Mouse (Mus musculus): Measurements from ENCODE around the gene Map7. TPM values are rescaled to one million over a fixed set of nuclear protein-coding genes. Genes with fewer than 3 reads are reported as not detected.

Map7 gene
- polyA plus RNA-seq, 1 experiment from 2014 or later = 8.2 TPM

GRCm38 (mm10) chr10:20285994-20286836 is 137.9 kb downstream of the Map7 start:
- WGBS = 33% methylated on average over 15 of the region's 15 CpGs
- peak overlapping the region; percentile 29 for H3K4me2 ChIP-seq
- H3K9me3 ChIP-seq = no peaks in the 10 kb centered on the region
- ATAC-seq (ENCODE audit: low FRiP score) = peak; percentile 62
- H3K27ac ChIP-seq = peak overlapping the region; percentile 87
- H3K27me3 ChIP-seq = no peaks in the 10 kb centered on the region
- no peaks in the 10 kb centered on the region for H3K36me3 ChIP-seq (replicated peaks)
- no peak overlapping the region for H3K4me3 ChIP-seq (replicated peaks)
- peak overlapping the region; percentile 25; the same call in 1 of the 2 replicates for H3K9ac ChIP-seq
- peaks cover 26% of the 10 kb centered on the region for H3K4me1 ChIP-seq

GRCm38 (mm10) chr10:20287369-20287768 is 139.1 kb downstream of the Map7 start:
- Histone ChIP-seq H3K27me3 (no peaks in the 10 kb centered on the region), H3K4me1 (peaks cover 26% of the 10 kb centered on the region), H3K4me2 (no peak overlapping the region), H3K4me3 (replicated peaks) (no peak overlapping the region), H3K9ac (no peak overlapping the region), H3K27ac (no peak overlapping the region), H3K9me3 (no peaks in the 10 kb centered on the region), H3K36me3 (replicated peaks) (no peaks in the 10 kb centered on the region)
- ATAC-seq (ENCODE audit: low FRiP score) = no peak
- 53% methylated on average over 6 of the region's 6 CpGs for WGBS

- Histone ChIP-seq H3K27me3 (no peaks in the 10 kb centered on the region), H3K9me3 (no peaks in the 10 kb centered on the region), H3K4me2 (peak overlapping the region; percentile 51), H3K36me3 (replicated peaks) (no peaks in the 10 kb centered on the region), H3K4me1 (peaks cover 17% of the 10 kb centered on the region), H3K27ac (no peak overlapping the region), H3K4me3 (replicated peaks) (peak overlapping the region; percentile 31), H3K9ac (peak overlapping the region; percentile 38; the same call in 1 of the 2 replicates)
- WGBS = 16% methylated on average over 11 of the region's 11 CpGs
- peak; percentile 36 for ATAC-seq (ENCODE audit: low FRiP score)
Observed at GRCm38 (mm10) chr10:20290467-20290883, 142.2 kb downstream of the Map7 start.

- no peak overlapping the region for H3K4me3 ChIP-seq (replicated peaks)
- no peaks in the 10 kb centered on the region for H3K4me1 ChIP-seq
- no peak overlapping the region for H3K4me2 ChIP-seq
- no peaks in the 10 kb centered on the region for H3K27me3 ChIP-seq
- ATAC-seq (ENCODE audit: low FRiP score) = no peak
- H3K27ac ChIP-seq = no peak overlapping the region
- no peaks in the 10 kb centered on the region for H3K36me3 ChIP-seq (replicated peaks)
- WGBS = 66% methylated on average over 5 of the region's 5 CpGs
- no peak overlapping the region for H3K9ac ChIP-seq
- H3K9me3 ChIP-seq = no peaks in the 10 kb centered on the region
Observed at GRCm38 (mm10) chr10:20295961-20296360, 147.7 kb downstream of the Map7 start.

GRCm38 (mm10) chr10:20298152-20298920 is 150.1 kb downstream of the Map7 start:
- Histone ChIP-seq H3K27me3 (no peaks in the 10 kb centered on the region), H3K4me2 (no peak overlapping the region), H3K4me1 (no peaks in the 10 kb centered on the region), H3K9ac (no peak overlapping the region), H3K4me3 (replicated peaks) (no peak overlapping the region), H3K27ac (no peak overlapping the region), H3K9me3 (no peaks in the 10 kb centered on the region), H3K36me3 (replicated peaks) (no peaks in the 10 kb centered on the region)
- no peak for ATAC-seq (ENCODE audit: low FRiP score)
- 40% methylated on average over 3 of the region's 3 CpGs for WGBS

- Histone ChIP-seq H3K4me1 (no peaks in the 10 kb centered on the region), H3K36me3 (replicated peaks) (no peaks in the 10 kb centered on the region), H3K4me2 (no peak overlapping the region), H3K9me3 (no peaks in the 10 kb centered on the region), H3K27ac (no peak overlapping the region), H3K4me3 (replicated peaks) (no peak overlapping the region), H3K9ac (no peak overlapping the region), H3K27me3 (no peaks in the 10 kb centered on the region)
- ATAC-seq (ENCODE audit: low FRiP score) = no peak
- WGBS = 81% methylated on average over 5 of the region's 5 CpGs
Observed at GRCm38 (mm10) chr10:20299114-20299513, 150.8 kb downstream of the Map7 start.

GRCm38 (mm10) chr10:20310969-20311769 is 162.9 kb downstream of the Map7 start:
- Histone ChIP-seq H3K9me3 (no peaks in the 10 kb centered on the region), H3K4me3 (replicated peaks) (peak overlapping the region; percentile 66), H3K27me3 (no peaks in the 10 kb centered on the region), H3K36me3 (replicated peaks) (no peaks in the 10 kb centered on the region), H3K9ac (peak overlapping the region; percentile 90), H3K4me2 (peak overlapping the region; percentile 71), H3K27ac (peak overlapping the region; percentile 100), H3K4me1 (peaks cover 19% of the 10 kb centered on the region)
- ATAC-seq (ENCODE audit: low FRiP score) = no peak
- WGBS = 52% methylated on average over 11 of the region's 11 CpGs

- peak within 1 kb of the TSS; percentile 66 for H3K4me3 ChIP-seq (replicated peaks)
- ATAC-seq (ENCODE audit: low FRiP score) = peak; percentile 98
- H3K9ac ChIP-seq = peak within 1 kb of the TSS; percentile 90
- peak within 1 kb of the TSS; percentile 100 for H3K27ac ChIP-seq
- H3K4me2 ChIP-seq = peak within 1 kb of the TSS; percentile 71
- H3K4me1 ChIP-seq = peaks cover 19% of the 10 kb centered on the region
- no peaks in the 10 kb centered on the region for H3K36me3 ChIP-seq (replicated peaks)
- WGBS = under 1% methylated on average over 84 of the region's 84 CpGs
- no peaks in the 10 kb centered on the region for H3K27me3 ChIP-seq
- H3K9me3 ChIP-seq = no peaks in the 10 kb centered on the region
Observed at GRCm38 (mm10) chr10:20311918-20312735, 163.9 kb downstream of the Map7 start, which contains the start of gene Bclaf1. Gene Bclaf1, plus strand, starts transcription at chr10:20312469.

- 0 out of 2 replicates have a peak, but pooled peaks cover 4% of the 10 kb centered on the region for H3K36me3 ChIP-seq (replicated peaks)
- H3K4me3 ChIP-seq (replicated peaks) = peak overlapping the region; percentile 66
- ATAC-seq (ENCODE audit: low FRiP score) = peak; percentile 80
- peaks cover 19% of the 10 kb centered on the region for H3K4me1 ChIP-seq
- H3K27ac ChIP-seq = peak overlapping the region; percentile 100
- peak overlapping the region; percentile 90 for H3K9ac ChIP-seq
- no peaks in the 10 kb centered on the region for H3K9me3 ChIP-seq
- no peaks in the 10 kb centered on the region for H3K27me3 ChIP-seq
- peak overlapping the region; percentile 65 for H3K4me2 ChIP-seq
- under 1% methylated on average over 51 of the region's 54 CpGs for WGBS
Observed at GRCm38 (mm10) chr10:20312736-20313301, 164.5 kb downstream of the Map7 start.

- peaks cover 19% of the 10 kb centered on the region for H3K4me1 ChIP-seq
- peak overlapping the region; percentile 90 for H3K9ac ChIP-seq
- ATAC-seq (ENCODE audit: low FRiP score) = no peak
- H3K27ac ChIP-seq = no peak overlapping the region
- WGBS = 60% methylated on average over 13 of the region's 13 CpGs
- H3K4me2 ChIP-seq = peak overlapping the region; percentile 65
- H3K27me3 ChIP-seq = no peaks in the 10 kb centered on the region
- H3K36me3 ChIP-seq (replicated peaks) = peaks cover 10% of the 10 kb centered on the region; the same call in 1 of the 2 replicates
- no peaks in the 10 kb centered on the region for H3K9me3 ChIP-seq
- H3K4me3 ChIP-seq (replicated peaks) = peak overlapping the region; percentile 66
Observed at GRCm38 (mm10) chr10:20313447-20313846, 165.2 kb downstream of the Map7 start.

GRCm38 (mm10) chr10:20313941-20314340 is 165.7 kb downstream of the Map7 start:
- no peak for ATAC-seq (ENCODE audit: low FRiP score)
- Histone ChIP-seq H3K4me3 (replicated peaks) (0 out of 2 replicates have a peak overlapping the region, but pooled peaks have one; percentile 6), H3K36me3 (replicated peaks) (peaks cover 13% of the 10 kb centered on the region), H3K9me3 (no peaks in the 10 kb centered on the region), H3K9ac (no peak overlapping the region), H3K4me1 (peaks cover 19% of the 10 kb centered on the region), H3K27ac (no peak overlapping the region), H3K4me2 (peak overlapping the region; percentile 65), H3K27me3 (no peaks in the 10 kb centered on the region)
- 87% methylated on average over 4 of the region's 4 CpGs for WGBS
